Mouse (Mus musculus): ENCODE measurements around the gene Atp6v1d.

GRCm38 (mm10) chr12:78800036-78800435 is 61.4 kb downstream of the Atp6v1d start:
- no peak for TF ChIP-seq CTCF (IDR thresholded peaks at IDR 0.05; ENCODE audit: low read depth)
- TF ChIP-seq EP300 (IDR thresholded peaks at IDR 0.05; ENCODE audit: low read depth): no peak
